Mouse (Mus musculus): Measurements from ENCODE around the gene Tmtc3. TPM values are rescaled to one million over a fixed set of nuclear protein-coding genes. Genes with fewer than 3 reads are reported as not detected.
A peak's percentile ranks its signal among the peaks of the same experiment; 100 is the strongest.
"Not testable (repeated sequence)": the region's sequence is repeated elsewhere in the genome, so short reads cannot be mapped to it uniquely, and the experiment has no call there.

The Tmtc3 gene
- 9.6 and 11.3 TPM in 2 replicates for total RNA-seq (2017)

DNA sequence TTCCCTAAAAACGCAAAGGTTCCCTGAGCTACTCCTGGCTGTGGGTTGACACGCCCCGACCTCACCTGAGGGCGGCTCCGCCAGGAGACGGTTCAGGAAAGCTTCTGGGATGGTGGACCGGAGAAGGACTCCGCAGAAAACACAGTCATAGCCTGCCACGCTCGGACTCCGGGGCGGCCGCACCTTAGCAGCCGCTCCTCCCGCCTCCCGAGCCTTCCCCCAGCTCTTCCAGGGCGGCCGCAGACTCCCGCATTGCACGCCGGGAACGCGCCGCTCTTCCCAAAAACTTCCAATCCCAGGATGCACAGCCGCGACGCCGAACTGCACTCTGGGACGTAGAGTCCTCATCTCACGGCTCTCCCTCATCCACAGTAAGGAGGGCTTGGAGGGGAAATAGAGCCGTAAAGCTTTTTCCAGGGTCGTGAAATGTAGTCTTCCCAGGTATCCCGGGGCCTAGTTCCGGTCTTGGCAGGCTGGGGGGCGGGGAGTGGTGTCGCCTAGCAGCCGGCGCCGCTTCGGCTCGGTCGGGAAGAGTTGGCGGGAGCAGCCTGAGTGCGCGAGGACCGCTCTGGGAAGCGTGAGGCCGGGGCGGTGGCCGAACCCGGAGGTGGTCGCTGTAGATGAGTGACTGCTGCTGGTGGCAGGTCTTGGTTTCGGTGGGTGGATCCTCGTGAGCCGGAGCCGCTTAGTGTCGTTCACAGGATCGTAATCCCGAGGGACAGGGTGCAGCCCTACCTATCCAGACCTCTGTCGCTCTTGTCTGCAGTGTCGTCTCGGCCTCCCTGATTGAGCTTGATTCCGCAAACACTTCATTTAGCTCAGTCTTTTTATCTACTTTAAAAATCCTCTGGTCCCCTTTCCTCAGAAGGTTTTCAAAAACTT, at the start of gene Tmtc3, which contains the start of gene Cep290:
Gene Tmtc3 (minus strand): TSS at position 254 of the 882 bp plus-strand sequence.
Gene Cep290 (plus strand): TSS at position 462 of the 882 bp plus-strand sequence.
- peak; percentile 93 for ATAC-seq (replicated peaks; ENCODE audit: low read depth, poor library complexity, severe bottlenecking)

GRCm38 (mm10) chr10:100524499-100525390, 37.6 kb upstream of the Tmtc3 start:
- ATAC-seq (replicated peaks; ENCODE audit: low read depth, poor library complexity, severe bottlenecking), result peak; percentile 64; the same call in 1 of the 2 replicates

DNA sequence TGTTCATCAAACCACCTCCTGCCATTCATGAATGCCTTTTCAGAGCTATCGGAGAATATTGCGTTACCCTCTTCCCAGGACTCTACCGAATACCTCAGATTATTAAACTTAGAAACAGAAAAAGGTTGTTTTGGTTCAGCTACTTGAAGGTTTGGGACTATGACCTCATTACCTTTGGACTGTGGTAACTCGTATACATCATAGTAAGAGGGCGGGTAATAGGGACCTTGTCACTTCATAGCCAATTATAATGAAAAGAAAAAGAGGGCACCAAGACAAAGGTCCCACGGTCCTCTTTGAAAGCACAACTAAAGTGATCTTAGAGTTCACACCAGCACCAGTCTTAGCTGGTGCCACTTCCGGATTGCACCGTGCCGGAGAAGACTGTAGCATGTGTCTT, 35.2 kb upstream of the Tmtc3 start:
- ATAC-seq (replicated peaks; ENCODE audit: low read depth, poor library complexity, severe bottlenecking), result no peak

- no peak for ATAC-seq (replicated peaks; ENCODE audit: low read depth, poor library complexity, severe bottlenecking)
Observed at GRCm38 (mm10) chr10:100521617-100522016, 34.5 kb upstream of the Tmtc3 start.

- ATAC-seq (replicated peaks; ENCODE audit: low read depth, poor library complexity, severe bottlenecking), result no peak
Observed at GRCm38 (mm10) chr10:100508170-100508569, 21.0 kb upstream of the Tmtc3 start.

- peak; percentile 74 for ATAC-seq (replicated peaks; ENCODE audit: low read depth, poor library complexity, severe bottlenecking)
Observed at GRCm38 (mm10) chr10:100498309-100498708, 11.2 kb upstream of the Tmtc3 start.

- ATAC-seq (replicated peaks; ENCODE audit: low read depth, poor library complexity, severe bottlenecking), result no peak
Observed at GRCm38 (mm10) chr10:100491916-100492315, 4.8 kb upstream of the Tmtc3 start.

- ATAC-seq (replicated peaks; ENCODE audit: low read depth, poor library complexity, severe bottlenecking), result peak; percentile 45
Observed at GRCm38 (mm10) chr10:100486701-100487096, 451 bp downstream of the Tmtc3 start.

- no peak for ATAC-seq (replicated peaks; ENCODE audit: low read depth, poor library complexity, severe bottlenecking)
Observed at GRCm38 (mm10) chr10:100479538-100479937, 7.6 kb downstream of the Tmtc3 start.

- no peak; the same call in 1 of the 2 replicates for ATAC-seq (replicated peaks; ENCODE audit: low read depth, poor library complexity, severe bottlenecking)
Observed at GRCm38 (mm10) chr10:100475040-100475439, 12.1 kb downstream of the Tmtc3 start.

DNA sequence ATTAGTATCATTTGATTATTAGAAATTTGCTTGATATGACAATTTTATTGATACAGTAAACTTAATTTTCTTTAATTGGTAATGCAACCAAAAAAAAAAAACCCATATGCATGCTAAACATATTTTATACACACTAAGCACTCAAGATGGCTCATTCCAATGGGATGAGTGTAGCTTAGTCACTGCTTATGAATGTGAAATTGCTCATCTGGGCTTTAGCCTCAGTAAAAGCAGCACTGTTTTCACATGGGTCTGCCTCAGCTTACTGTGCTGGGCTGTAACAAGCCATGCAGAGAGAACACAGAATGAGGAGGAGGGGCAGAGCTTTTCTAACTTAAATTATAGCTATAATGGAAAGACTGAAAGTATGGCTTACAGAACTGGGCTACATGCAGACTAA, 26.6 kb downstream of the Tmtc3 start:
- no peak for ATAC-seq (replicated peaks; ENCODE audit: low read depth, poor library complexity, severe bottlenecking)

DNA sequence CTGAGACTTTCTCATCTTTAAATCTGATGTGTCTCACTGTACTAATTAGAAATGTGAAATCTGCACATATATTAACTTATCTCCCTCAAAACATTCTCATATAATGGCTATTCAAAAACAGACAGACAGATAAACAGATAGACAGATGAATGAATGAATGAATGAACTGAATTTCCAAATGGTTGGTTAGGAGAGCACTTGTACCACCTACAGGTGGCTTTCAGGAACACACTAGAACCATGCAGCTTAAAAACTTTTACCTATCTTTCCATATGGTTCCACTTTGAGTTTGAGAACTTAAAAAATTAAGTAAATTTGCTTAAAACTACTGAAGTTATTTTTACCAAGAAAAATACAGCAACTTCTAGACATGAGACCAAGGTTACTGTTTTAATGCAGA, 37.8 kb downstream of the Tmtc3 start:
- ATAC-seq (replicated peaks; ENCODE audit: low read depth, poor library complexity, severe bottlenecking), result no peak

GRCm38 (mm10) chr10:100427592-100427991, 59.6 kb downstream of the Tmtc3 start:
- ATAC-seq (replicated peaks; ENCODE audit: low read depth, poor library complexity, severe bottlenecking), result no peak

DNA sequence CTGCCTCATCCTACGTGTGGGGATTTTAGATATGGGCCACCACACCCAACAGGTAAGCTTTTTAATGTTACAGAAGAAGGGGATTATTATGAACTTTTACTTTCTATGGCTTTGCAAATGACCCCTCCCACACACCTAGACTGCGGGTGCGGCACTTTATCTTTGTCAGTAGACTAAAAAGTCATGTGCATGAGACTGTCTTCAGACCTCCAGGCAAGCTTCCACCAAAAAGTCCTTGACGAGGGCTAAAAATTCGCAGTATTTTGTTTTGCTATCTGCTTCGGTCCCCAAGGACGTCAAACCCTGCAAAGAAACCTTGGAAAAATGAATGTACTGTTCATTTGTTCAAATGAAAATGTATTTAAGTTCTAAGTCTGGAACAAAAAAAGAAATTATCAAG, 71.6 kb downstream of the Tmtc3 start:
- no peak for ATAC-seq (replicated peaks; ENCODE audit: low read depth, poor library complexity, severe bottlenecking)

DNA sequence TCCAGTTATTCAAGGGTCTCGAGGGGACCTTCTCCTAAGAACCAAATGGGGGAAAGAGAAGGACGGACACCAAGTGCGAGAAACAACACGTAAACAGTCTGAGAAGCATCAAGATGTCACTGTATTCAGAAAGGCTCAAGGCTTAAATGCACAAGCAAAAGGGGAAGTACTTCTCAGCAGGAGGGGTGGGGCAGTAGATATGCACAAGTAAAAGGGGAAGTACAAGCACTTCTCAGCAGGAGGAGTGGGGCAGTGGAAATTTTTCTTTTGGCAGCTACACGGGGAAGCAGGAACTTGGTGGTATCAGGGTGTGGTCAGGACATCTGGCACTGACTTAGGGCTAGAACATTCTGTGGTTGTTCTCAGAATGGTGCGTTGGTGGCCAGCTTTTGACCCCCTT, 84.8 kb downstream of the Tmtc3 start:
- ATAC-seq (replicated peaks; ENCODE audit: low read depth, poor library complexity, severe bottlenecking), result not testable (repeated sequence)

Other genes starting within 250 kb of the Tmtc3 start
- gene Gm4301, start 151.7 kb downstream of the Tmtc3 start, total RNA-seq (2017), result not detected in 2 replicates
- gene Gm4302, start 146.5 kb downstream of the Tmtc3 start, total RNA-seq (2017), result not detected in 2 replicates
- gene Gm4303, start 141.4 kb downstream of the Tmtc3 start, total RNA-seq (2017), result not detected in 2 replicates
- gene Gm4305, start 136.3 kb downstream of the Tmtc3 start, total RNA-seq (2017), result not detected in 2 replicates
- gene Gm4307, start 126.0 kb downstream of the Tmtc3 start, total RNA-seq (2017), result not detected in 2 replicates
- not detected in 2 replicates for gene Gm4312, start 104.8 kb downstream of the Tmtc3 start, total RNA-seq (2017)
- 25.5 and 28.5 TPM in 2 replicates for gene Cep290, start 208 bp upstream of the Tmtc3 start, total RNA-seq (2017)
- gene 4930430F08Rik, start 103.1 kb upstream of the Tmtc3 start, total RNA-seq (2017), result 15.1 and 22.5 TPM in 2 replicates
- gene 1700017N19Rik, start 103.1 kb upstream of the Tmtc3 start, total RNA-seq (2017), result not detected in 2 replicates

Measured in common myeloid progenitor, adult 5-6 weeks (primary cell).